Mouse (Mus musculus) thymus, adult 2 months (tissue): ENCODE measurements around the gene Map1lc3a. TPM values are rescaled to one million over a fixed set of nuclear protein-coding genes. Genes with fewer than 3 reads are reported as not detected.

Experiments used
- DNase-seq: peaks from one replicate; pipeline ENCODE4 v3.0.0; 2021
- H3K27ac ChIP-seq: fragments of 200-500 bp; 2 replicates; pipeline ENCODE4 v1.5.1; 2012; ENCODE audit warnings: low read length, control low read depth; ENCODE audit not compliant: control insufficient read depth, insufficient read depth
- H3K27me3 ChIP-seq: fragments of 200-500 bp; 2 replicates; pipeline ENCODE4 v1.6.1; 2012; ENCODE audit warnings: mild to moderate bottlenecking, low read length, moderate library complexity, mixed read lengths; ENCODE audit not compliant: control insufficient read depth, insufficient read depth
- H3K36me3 ChIP-seq: fragments of 200-500 bp; 2 replicates; pipeline ENCODE4 v1.6.1; 2012; ENCODE audit warnings: mild to moderate bottlenecking, low read length, moderate library complexity; ENCODE audit not compliant: control insufficient read depth, insufficient read depth
- H3K4me1 ChIP-seq: fragments of 200-500 bp; replicated peaks from 2 replicates; pipeline ENCODE4 v1.6.1; 2012; ENCODE audit warnings: low read length; ENCODE audit not compliant: control insufficient read depth, insufficient read depth
- H3K4me3 ChIP-seq: fragments of 200-500 bp; 2 replicates; pipeline ENCODE4 v1.5.1; 2012; ENCODE audit warnings: mild to moderate bottlenecking, low read length, control low read depth, moderate library complexity; ENCODE audit not compliant: control insufficient read depth, insufficient read depth
- CTCF ChIP-seq: fragments of 200-500 bp; IDR thresholded peaks from 2 replicates; pipeline ENCODE4 v1.5.1; 2012; ENCODE audit warnings: mild to moderate bottlenecking, control low read depth, low read length, moderate library complexity, borderline replicate concordance; ENCODE audit not compliant: control insufficient read depth, poor library complexity, insufficient read depth; ENCODE audit errors: extremely low read depth
- POLR2A ChIP-seq: fragments of 200-500 bp; IDR thresholded peaks from 2 replicates; pipeline ENCODE4 v1.6.1; 2012; ENCODE audit warnings: mild to moderate bottlenecking, low read length, control low read depth, moderate library complexity; ENCODE audit not compliant: control insufficient read depth, poor library complexity, insufficient read depth; ENCODE audit errors: extremely low read depth
- WGBS: fragments of 180-500 bp; shearing (Covaris S2); methylation state at CpG from one replicate; pipeline ENCODE4 v1.1.7; 2018; 5-methylcytosine and 5-hydroxymethylcytosine counted together
- polyA plus RNA-seq: library from polyadenylated mRNA; depleted of rRNA; stranded (reverse); fragments of >200 nt; gene quantifications from 2 replicates; pipeline ENCODE4 v1.2.3, GENCODE M21; 2012; rRNA removed

Map1lc3a gene
- polyA plus RNA-seq, 1 experiment: 159 TPM

- TF ChIP-seq POLR2A (no peak), CTCF (no peak)
- 98% methylated on average over 4 of the region's 4 CpGs for WGBS
- H3K4me3 ChIP-seq: no peak overlapping the region
- H3K27ac ChIP-seq: no peak overlapping the region
- DNase-seq: no peak
- H3K36me3 ChIP-seq: peaks cover 26% of the 10 kb centered on the region
- H3K4me1 ChIP-seq: no peaks in the 10 kb centered on the region
- no peaks in the 10 kb centered on the region for H3K27me3 ChIP-seq
These were observed 49.9 kb downstream of the Map1lc3a start for GRCm38 (mm10) chr2:155326001-155326400.

Other genes starting within 250 kb of the Map1lc3a start
- gene Ahcy, start 201.8 kb upstream of the Map1lc3a start, polyA plus RNA-seq: 90.7 and 99.4 TPM in 2 replicates
- gene Itch, start 142.8 kb upstream of the Map1lc3a start, polyA plus RNA-seq: 15.4 and 16.9 TPM in 2 replicates
- gene Dynlrb1, start 39.8 kb upstream of the Map1lc3a start, polyA plus RNA-seq: 277 and 303 TPM in 2 replicates
- gene Pigu, start 81.1 kb downstream of the Map1lc3a start, polyA plus RNA-seq: 40.2 and 45.7 TPM in 2 replicates
- gene Trp53inp2, start 104.8 kb downstream of the Map1lc3a start, polyA plus RNA-seq: 85.4 and 89.8 TPM in 2 replicates
- gene Ncoa6, start 197.6 kb downstream of the Map1lc3a start, polyA plus RNA-seq: 32.8 and 40.5 TPM in 2 replicates
- gene Acss2, start 241.7 kb downstream of the Map1lc3a start, polyA plus RNA-seq: 56.0 and 59.8 TPM in 2 replicates
- gene Ggt7, start 241.9 kb downstream of the Map1lc3a start, polyA plus RNA-seq: 35.1 and 42.8 TPM in 2 replicates